Mouse (Mus musculus) cerebellum, adult 2 months (tissue): Measurements from ENCODE around the gene Dzip1.

Source experiments
- CTCF ChIP-seq: fragments of 200-500 bp; IDR thresholded peaks from 2 replicates; pipeline ENCODE4 v1.5.1; 2011; ENCODE audit warnings: low read depth, mild to moderate bottlenecking, control low read depth, low read length, moderate library complexity, borderline replicate concordance; ENCODE audit not compliant: insufficient read depth
- POLR2A ChIP-seq: fragments of 200-500 bp; IDR thresholded peaks from 2 replicates; pipeline ENCODE4 v1.6.1; 2011; ENCODE audit warnings: low read length, control low read depth, borderline replicate concordance; ENCODE audit not compliant: insufficient read depth

GRCm38 (mm10) chr14:118929779-118930178 lies 4.5 kb upstream of the Dzip1 start:
- TF ChIP-seq POLR2A, result no peak
- TF ChIP-seq CTCF, result no peak
